ENCODE assay signal across 27 mouse cellular contexts in genomic region chr13:64253697-64254096, GRCm38 (mm10).
"Had no signal": no experiment of that assay in that cellular context is flagged by ENCODE, and none has a peak within 500 bp of the region (broad histone marks: within the 10 kb centered on the region; RNA-seq: fewer than 3 reads in every experiment).

No protein-coding gene starts in this region.

- H3K36me3 ChIP-seq: heart, embryonic 13.5 days; heart, embryonic 15.5 days; hindbrain, embryonic 10.5 days; hindbrain, embryonic 12.5 days; intestine, embryonic 15.5 days; limb, embryonic 12.5 days had no signal

- H3K9ac ChIP-seq: heart, embryonic 13.5 days; heart, embryonic 15.5 days; hindbrain, embryonic 12.5 days; hindbrain, embryonic 14.5 days; intestine, embryonic 15.5 days; limb, embryonic 12.5 days had no signal

- H3K9me3 ChIP-seq: heart, embryonic 13.5 days; heart, embryonic 15.5 days; hindbrain, embryonic 10.5 days; hindbrain, embryonic 12.5 days; intestine, embryonic 15.5 days; limb, embryonic 12.5 days had no signal

- H3K27ac ChIP-seq: gastrocnemius, adult 2 months; heart, adult 2 months; heart, embryonic 13.5 days; heart, embryonic 15.5 days; hindbrain, embryonic 10.5 days; hindbrain, embryonic 12.5 days; hindbrain, embryonic 14.5 days; intestine, embryonic 15.5 days; layer of hippocampus, adult 2 months; left cerebral cortex, adult 2 months; limb, embryonic 12.5 days had no signal

- H3K4me2 ChIP-seq: heart, embryonic 11.5 days; heart, embryonic 13.5 days; heart, embryonic 15.5 days; hindbrain, embryonic 12.5 days; hindbrain, embryonic 14.5 days; intestine, embryonic 15.5 days; limb, embryonic 12.5 days; liver, embryonic 11.5 days had no signal

- H3K4me1 ChIP-seq: intestine, embryonic 15.5 days had no signal

- DNase-seq: gastrocnemius, adult 2 months; gastrocnemius, postnatal 10 days; gastrocnemius, postnatal 25 days; heart, adult 2 months; heart, postnatal 14 days; heart, postnatal 4 days; kidney, adult 18-20 months; kidney, adult 8-10 months; kidney, postnatal 10 days; kidney, postnatal 25 days; kidney, postnatal 4 days; left cerebral cortex, postnatal 4 days; liver had no signal

- H3K27me3 ChIP-seq: heart, embryonic 13.5 days; heart, embryonic 15.5 days; hindbrain, embryonic 12.5 days; intestine, embryonic 15.5 days; limb, embryonic 12.5 days had no signal

- H3K4me3 ChIP-seq: gastrocnemius, adult 2 months; heart, adult 2 months; heart, embryonic 13.5 days; heart, embryonic 15.5 days; hindbrain, embryonic 10.5 days; hindbrain, embryonic 12.5 days; intestine, embryonic 15.5 days; layer of hippocampus, adult 2 months; left cerebral cortex, adult 2 months; limb, embryonic 12.5 days had no signal

- ATAC-seq: hindbrain, embryonic 16.5 days; inflammation-experienced regulatory T-cells, adult 6 months; intestine, embryonic 15.5 days; intestine, postnatal 0 days had no signal
